Mouse (Mus musculus): ENCODE results near the gene Vac14.

DNA sequence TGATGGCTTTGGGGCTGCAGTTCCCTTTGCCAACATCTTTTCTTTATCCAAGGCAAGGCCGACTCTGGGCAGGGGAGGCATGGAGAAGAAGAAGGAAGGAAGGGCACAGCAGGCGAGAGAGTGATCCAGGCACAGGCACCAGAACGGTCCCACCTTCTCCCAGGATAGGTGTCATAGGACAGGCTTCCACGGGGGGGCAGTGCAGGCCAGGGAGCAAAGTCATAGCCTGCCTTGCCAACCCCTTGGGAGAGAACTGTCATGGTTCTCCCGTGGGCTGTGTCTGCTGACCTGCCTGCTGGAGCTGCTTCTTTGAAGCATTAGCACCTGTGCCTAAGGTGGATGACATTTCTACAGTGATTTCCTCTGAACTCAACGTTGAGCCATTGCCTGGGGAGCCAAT is 27.7 kb downstream of the Vac14 start:
- TF ChIP-seq CTCF (IDR thresholded peaks at IDR 0.05; ENCODE audit: extremely low read depth, insufficient read depth, low read length) (peak; percentile 89), POLR2A (IDR thresholded peaks at IDR 0.05; ENCODE audit: extremely low read depth, insufficient read depth, low read length) (no peak)
